Mouse (Mus musculus): ENCODE data around the gene Ehbp1. TPM values are rescaled to one million over a fixed set of nuclear protein-coding genes. Genes with fewer than 3 reads are reported as not detected.
A peak's percentile ranks its signal among the peaks of the same experiment; 100 is the strongest.

The Ehbp1 gene
- total RNA-seq, 2 experiments from 2014 or later, result 2.2 to 6.8 TPM

DNA sequence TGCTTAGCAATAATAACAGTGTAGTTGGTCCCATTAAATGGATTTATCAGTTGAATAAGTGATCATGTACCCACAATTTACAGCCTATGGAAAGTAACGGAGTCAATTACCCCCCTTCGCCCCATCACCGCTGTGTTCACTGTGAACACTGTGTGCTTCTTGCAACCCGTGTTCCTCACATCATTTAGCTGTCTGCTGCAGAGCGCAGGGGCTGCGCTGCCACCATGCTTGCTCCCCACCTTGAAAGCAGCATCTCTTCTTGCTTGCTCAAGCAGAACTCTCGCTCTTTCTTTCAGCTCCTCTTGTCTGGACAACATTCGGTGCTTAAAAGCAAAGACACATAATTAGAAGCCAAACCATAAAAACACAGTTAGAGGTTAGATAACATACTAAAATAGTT, 252.7 kb downstream of the Ehbp1 start:
- no peak for ATAC-seq (replicated peaks; ENCODE audit: poor library complexity)

DNA sequence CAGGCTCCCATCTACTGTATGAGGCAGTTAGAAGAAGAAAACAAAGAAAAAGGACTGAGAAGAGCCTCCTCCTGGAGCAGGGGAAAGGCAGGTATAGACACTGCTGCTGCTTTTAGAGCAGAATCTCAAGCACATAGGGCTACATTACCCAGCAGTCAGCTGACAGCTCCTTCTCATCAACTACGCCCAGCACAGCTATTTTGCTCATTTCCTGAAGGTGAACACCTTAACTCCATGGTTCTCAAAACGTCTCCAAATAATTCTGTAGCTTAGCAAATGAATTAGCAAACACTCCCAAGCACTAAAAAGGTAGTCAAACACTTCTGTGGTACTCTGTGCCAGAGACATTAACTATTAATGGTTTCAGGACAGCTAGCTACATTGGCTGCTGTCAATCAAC, 278.7 kb downstream of the Ehbp1 start:
- no peak for ATAC-seq (replicated peaks; ENCODE audit: poor library complexity)

DNA sequence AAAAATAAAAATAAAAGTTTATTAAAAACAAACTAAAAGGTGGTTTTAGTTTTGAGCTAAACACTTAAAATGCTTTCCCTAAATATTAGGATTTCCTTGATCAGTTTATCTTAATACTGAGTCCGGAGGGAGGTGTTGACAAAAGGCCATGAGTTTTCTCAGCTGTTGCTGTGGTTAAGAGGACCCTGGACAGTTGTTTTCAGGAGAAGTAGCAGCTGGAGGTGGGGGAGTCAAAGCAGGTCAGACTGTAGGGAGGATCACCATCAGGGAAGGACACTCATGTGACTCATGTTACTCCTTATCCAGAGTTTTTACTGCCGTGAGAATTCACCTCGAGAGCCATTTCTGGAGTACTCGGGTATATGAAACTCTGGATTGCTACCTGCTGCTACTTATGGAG, 280.4 kb downstream of the Ehbp1 start:
- ATAC-seq (replicated peaks; ENCODE audit: poor library complexity), result no peak

DNA sequence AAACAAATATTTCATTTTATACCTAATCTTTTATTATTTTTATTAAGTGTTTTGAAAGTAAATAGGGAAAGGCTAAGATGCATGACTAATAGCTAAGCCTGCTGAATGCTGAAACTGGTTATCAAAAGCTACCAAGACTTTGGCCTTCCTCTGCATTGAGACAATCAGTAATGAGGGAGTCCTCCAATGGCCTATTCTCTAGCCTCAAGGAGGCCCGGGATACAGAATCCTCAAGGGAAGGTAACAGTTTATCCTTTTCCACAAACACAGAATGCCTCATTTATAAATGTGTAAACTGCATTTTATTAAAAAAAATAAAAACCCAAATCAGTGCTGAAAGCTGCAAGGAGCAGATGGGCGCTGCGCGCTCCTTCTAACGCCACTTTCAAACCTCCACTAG, 284.6 kb downstream of the Ehbp1 start:
- no peak for ATAC-seq (replicated peaks; ENCODE audit: poor library complexity)

DNA sequence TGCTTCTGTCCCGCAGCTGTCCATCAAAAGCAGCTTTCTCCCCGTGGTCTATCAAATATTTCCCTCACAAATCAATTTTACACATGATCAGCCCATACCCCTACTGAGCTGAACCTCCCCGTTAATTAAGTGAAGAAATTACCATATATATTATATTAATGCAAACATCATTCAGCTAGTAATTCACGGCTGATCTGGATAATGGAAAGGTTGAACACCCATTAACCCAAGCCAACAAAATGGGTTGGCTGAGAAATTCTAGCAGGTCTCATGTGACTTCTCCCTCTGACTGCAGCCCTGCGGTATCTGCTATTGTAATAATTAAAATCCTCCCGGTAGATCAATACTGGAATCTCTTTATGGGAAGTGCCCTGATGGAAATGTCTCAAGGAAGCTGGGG, 286.2 kb downstream of the Ehbp1 start:
- ATAC-seq (replicated peaks; ENCODE audit: poor library complexity), result no peak

DNA sequence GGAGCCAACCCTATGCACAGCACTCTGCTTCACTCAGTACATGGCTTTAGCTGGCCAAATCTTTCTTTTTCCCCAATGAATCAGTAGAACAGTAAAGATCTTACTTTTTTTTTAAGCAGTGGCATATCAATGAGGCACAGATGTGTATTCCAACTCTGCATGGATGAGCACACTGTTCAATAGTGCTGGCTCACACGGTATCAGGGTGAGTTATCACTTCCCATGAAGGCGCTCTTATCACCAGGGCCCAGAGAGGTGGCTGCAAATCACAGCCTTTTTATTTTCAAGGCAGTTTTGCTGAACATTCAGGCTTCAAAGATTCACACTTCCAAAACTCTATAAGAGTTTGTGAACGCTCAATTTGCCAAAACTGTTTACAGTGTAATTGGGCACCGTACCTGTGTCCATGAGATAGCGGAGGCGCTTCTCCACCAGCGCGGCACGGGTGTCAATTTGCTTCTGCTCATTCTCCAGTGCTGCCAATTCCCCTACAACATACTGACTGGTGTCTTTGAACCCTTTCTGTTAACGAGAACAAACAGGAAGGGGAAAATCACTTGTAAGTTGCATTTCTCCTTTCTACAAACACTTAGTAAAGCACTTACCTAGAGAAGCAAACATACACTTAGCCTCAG, 288.9 kb downstream of the Ehbp1 start:
- 0 out of 2 replicates have a peak, but pooled peaks have one; percentile 42 for ATAC-seq (replicated peaks; ENCODE audit: poor library complexity)

DNA sequence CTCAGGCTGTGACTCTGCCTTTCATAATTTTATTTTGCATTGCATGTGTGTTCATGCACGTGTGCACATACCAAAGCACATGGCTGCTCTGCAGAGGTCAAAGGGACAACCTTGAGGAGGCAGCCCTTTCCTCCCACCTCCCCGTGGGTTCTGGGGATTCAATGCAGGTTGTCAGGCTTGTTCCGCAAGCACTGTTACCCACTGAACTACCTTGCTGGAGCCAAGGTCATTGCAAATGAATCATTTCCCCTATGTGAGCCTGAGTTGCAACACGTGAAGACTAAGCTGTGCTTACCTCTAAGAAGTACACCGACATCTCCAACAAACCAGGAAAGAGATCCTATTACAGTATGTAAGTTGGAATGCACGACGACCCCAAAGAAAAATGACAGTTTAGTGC, 291.2 kb downstream of the Ehbp1 start:
- no peak for ATAC-seq (replicated peaks; ENCODE audit: poor library complexity)

DNA sequence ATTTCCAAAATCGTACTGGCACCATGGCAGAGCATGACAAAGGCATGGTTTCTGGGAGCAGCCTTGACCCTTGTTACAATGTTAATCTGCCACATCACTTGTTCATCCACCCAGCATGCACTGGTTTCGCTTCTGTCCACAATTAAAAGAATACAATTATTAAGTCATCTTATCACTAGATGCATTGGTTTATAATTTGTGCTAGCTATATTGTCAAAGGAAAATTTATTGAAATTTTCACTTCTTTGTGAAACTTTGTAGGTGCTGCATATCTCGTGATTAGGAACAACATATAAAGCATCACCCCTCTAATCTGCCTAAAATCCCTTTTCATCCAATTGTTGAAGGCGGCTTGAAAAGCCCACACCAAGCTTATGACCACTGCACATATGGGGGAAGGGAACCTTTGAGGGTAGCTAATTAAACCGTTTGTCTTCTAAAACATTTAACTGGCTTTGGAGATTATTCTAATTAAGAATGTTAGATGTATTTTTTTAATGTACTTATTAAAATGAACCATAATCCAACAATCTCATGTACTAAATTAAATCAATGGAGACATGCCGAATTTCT, 302.2 kb downstream of the Ehbp1 start:
- no peak for ATAC-seq (replicated peaks; ENCODE audit: poor library complexity)

DNA sequence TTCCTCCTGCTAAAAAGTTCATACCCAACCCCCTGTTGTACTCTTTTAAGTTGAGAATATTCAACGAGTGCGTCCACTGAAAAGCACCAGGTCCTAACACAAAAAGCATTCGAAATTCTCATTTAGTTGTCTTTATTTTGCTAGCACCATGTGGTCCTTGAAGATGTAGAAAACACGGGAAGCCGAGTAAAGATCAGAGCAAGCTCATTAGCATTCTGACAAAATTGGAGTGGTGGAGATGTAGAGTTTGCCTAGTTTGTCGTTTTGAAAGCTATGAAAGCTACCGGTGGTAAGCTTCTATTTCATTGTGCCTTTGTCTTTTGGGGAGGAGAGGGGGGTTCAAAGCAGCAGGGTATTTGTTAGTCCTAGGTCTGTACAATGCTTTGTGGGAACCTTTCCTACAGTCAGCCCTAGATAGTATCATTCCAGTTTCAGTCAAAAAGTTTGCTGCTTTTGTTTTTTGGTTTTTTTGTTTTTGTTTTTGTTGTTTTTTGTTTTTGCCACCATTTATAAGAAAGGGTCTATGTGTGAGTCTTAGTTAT, 307.5 kb downstream of the Ehbp1 start:
- no peak for ATAC-seq (replicated peaks; ENCODE audit: poor library complexity)

DNA sequence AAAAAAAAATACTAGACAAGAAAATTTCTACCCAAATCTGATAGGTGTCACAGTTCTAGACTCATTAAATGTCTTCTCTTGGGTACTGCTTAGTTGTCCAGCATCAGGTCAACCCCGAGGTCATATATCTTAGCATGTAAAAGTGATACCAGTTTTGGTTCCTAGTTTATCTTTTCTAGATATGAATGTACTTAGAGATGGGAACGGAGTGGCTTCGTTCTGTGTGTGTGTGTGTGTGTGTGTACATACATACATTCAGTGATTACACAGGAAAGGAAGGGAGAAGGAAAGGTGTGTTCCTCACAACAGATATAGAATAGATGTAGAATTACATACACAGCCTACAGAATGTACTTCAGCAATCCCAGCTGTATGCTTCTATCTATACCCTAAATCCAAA, 308.5 kb downstream of the Ehbp1 start:
- no peak for ATAC-seq (replicated peaks; ENCODE audit: poor library complexity)

DNA sequence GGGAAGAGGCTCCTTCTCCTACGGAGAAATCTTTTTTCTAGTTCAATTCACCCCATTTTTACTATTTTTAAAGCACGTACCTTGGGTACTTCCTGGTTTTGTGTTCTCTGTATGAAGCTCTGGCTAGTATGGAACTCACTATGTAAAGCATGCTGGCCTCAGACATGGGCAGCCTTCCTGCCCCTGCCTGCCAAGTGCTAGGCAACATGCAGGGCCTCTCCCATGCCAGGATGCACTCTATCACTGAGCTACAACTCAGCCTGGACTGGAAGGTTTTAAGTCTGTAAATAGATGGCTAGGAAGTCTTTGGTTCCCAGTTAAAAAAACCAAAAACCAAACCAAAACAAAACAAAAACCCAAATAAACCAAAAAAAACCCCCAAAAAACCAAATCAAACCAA, 321.5 kb downstream of the Ehbp1 start:
- no peak for ATAC-seq (replicated peaks; ENCODE audit: poor library complexity)

DNA sequence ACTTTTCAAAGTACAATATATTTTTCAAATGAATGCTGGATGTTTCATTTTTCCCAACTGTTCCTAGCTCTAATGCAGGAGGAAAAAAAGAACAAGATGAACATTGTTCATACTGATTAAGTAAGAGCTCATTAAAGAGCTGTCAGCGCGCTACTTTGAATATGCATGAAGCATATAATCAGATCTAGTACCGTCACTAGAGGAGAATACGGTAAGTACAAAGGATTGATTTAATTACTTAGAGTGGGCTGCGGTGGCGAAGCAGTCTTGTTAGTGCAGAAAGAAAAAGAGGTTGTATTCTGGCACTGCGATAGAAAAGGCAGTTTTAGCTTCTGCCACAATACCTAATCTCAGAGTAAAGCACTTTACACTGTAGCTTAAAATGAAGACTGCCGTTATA, 324.6 kb downstream of the Ehbp1 start:
- ATAC-seq (replicated peaks; ENCODE audit: poor library complexity), result no peak

DNA sequence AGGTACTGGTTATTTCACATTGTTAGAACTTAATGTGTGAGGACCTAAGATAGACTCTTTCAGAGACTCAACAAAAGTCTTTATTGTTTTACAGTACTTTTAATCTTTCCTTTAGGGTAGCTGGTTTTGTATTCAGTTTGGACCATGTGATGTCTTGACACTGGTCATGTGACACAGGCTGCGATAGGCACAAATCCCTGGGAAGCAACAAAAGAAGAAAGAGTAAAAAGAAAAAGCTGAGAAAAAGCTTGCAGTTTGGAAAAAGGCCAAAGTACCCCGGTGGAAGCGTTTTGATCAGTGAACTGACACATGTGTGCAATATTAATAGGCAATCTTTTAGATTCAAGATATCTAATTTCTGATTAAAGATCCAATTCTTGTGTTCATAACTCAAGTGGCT, 325.8 kb downstream of the Ehbp1 start:
- ATAC-seq (replicated peaks; ENCODE audit: poor library complexity), result no peak

DNA sequence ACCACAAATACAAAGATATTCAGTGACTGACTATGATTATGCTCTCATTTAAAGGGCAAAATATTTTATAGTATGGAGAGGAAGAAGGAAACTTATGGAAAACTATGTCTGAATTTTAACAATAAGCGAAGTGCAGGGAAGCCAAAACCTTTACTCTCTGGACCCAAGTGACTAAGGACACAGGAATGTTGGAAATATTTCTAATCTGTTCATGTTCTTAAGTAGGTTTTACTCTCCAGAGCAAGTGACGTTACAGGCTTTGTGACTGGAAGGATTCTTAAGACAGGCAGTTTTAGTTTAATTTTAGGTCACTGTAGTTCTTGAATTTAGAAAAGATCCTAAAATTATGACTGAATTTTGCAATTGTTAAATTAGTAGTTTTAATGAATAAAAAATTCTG, 333.3 kb downstream of the Ehbp1 start:
- no peak for ATAC-seq (replicated peaks; ENCODE audit: poor library complexity)

DNA sequence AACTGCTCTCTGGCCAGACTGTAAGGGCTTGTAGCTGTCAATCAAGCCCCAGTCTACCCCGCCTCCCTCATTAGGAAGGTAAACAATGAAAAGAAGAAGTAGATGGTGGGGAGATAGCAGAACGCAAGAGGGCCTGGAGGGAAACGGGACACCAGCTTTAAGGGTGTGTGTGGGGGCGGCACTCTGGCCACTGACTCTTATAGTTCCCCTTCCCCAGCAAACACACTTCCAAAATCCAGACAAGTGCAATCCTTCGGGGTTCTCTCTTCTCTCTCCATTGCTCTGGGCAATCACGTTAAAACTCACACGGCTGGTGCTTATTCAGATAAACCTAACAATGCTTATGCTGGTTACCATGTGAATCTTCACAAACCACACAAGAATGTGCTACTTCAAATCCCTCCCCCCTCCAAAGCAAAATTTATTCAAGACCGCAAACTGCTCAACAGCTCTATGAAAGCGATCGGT, 333.9 kb downstream of the Ehbp1 start:
- peak; percentile 92 for ATAC-seq (replicated peaks; ENCODE audit: poor library complexity)

DNA sequence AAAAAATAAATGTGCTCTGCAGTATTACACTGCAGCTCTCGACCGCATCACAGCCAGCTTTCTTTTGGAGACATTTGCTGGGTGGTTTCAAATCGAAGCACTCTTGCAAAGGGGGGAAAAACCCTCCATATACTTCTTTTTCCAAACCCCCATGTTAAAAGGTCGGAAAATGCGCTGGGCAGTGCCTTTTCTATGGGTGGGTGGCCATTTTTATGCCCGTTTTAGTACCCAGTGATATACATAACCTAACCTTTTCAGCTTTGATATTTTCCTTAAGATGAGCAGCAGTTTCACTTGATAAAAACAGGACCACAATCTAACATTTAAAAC, 334.3 kb downstream of the Ehbp1 start:
- ATAC-seq (replicated peaks; ENCODE audit: poor library complexity), result no peak

DNA sequence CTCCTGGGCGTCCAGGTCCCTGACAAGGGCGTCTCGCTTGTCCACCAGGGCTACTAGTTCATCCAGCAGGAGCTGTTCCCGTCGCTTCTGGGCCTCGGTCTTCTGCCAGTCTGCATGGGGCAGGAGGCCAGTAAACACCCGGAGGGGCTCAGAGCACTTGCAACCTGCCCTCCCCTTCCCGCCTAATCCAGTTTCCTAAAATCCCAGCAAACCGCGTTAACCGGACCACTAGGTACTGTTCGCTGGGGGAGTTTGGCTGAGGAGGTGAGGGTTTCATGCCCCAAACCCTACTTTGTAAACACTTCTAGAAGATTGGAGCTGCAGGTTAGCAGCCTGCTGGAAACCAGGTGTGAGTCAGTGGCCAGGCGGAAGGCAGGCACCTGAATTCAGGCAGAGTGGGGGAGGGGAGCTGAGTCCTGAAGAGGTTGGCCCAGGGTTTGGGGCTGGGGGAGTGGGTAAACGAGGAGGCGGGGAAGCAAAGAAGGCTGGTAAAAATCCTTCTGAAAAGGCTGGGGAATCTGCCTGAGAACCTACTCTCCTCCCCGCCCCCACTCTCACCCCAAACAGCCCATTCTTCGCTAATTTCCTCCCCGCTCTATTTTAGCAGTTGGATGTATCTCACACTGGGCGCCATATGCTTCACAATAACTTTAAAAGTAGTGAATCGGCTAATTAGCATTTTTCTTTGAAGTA, 334.9 kb downstream of the Ehbp1 start:
- ATAC-seq (replicated peaks; ENCODE audit: poor library complexity), result no peak

DNA sequence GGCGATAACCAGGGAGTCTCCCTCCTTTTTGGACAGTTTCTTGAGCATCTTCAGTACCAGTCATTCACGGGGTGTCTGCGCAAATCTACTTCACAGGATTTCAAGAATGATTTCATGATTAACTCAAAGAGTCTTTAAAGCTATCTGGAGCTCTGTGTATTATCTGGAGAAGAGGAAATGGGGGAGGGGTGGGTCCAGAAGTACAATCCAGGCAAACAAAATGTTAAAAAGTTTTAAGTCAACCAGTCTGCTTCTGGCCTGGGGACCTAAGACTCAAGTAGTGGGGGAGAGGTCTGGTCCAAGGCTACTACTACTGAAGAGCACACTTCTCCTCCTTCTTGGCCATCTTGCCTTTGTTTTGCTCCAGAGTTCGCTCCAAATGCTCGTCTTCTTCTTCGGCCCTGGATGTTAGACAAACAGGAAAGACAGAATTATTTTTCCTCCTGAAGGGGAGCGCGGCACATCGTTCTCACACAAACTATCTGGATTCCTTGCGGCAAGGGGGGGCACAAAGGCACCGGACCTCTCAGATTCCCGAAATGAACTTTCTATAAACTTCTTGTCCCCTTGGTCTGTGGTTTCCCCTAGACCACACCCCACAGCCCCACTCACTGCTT, 335.5 kb downstream of the Ehbp1 start:
- no peak for ATAC-seq (replicated peaks; ENCODE audit: poor library complexity)

DNA sequence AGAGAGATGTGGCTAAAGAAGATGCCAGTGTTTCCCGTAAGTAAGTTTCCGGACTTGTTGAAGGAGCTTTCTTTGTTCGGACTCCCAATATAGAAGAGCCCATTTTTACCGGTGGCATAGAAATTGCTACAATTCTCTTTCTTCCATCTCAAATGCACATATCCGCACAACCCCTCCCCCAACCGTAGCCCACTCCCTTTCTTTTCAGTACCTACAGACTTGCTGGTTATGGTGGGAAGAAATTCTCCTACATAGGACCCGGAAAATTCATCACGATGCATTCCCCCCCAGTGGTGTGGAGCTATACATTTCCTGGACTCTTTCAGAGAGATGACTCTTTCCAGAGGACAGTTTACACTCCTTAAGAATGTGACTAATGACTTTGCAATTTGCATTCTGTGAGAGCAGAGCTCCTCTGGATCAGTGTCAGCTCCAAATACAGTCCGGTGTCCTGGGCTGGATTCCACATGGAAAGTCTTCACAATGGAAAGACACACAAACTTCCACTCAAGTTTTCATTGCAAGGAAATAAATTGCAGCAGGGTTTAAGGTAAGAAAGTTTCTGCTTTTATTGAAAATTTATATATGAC, 336.7 kb downstream of the Ehbp1 start:
- no peak for ATAC-seq (replicated peaks; ENCODE audit: poor library complexity)

DNA sequence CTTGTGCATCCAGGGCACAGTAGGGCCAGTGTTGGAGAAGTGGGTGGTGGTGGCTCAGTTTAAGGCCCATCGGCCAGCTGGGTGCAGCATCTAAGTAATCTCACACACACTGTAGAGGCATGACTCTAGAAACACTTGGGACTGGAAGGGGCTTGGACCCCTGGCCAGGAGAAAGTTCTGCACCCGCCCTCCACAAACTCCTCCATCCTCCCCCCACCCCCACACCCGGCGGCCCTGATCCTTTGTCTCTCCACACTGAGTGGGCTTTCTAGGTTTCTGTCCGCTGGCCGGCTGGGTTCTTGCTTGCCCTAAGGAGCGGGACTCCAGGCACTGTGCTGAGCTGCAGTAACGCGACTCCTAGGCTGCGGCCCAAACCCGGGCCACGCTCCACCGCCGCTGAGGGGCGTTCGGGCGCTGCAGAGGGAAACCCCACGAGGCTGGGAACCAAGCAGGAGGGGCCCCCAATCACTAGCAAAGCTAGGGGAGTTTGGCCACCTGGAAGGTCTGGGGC, 337.7 kb downstream of the Ehbp1 start:
- ATAC-seq (replicated peaks; ENCODE audit: poor library complexity), result no peak

DNA sequence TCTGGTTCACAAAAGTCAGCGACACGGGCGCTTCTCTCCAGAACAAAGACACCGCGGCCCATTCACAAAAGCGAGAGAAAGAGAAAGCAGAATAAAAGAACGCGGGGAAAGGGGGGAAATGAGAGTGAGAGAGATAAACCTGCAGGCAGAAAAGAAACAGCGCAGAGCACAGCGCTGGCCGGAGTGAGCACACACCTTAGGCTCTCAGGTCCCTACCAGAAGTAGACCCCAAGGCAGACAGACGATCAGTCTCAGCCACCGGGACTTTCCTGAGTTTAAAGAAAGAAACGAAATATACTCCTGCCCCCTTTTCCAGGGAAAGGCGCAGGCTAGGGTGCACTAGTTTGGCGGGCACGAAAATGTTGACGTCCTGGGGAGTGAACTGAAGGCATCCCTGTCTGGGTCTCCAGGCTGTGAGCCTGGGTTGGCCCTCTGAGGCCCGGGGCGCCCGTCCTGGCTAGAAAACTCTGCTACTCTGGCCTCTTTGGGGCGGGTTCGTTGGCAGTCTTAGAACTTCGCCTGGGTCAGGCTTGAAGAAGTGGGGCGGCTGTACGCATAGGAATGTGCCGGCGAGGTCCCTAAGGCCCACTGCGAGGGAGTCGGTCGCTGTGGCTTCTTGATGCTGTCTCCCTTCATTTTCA, 338.6 kb downstream of the Ehbp1 start:
- ATAC-seq (replicated peaks; ENCODE audit: poor library complexity), result no peak

All from megakaryocyte progenitor cell, adult 5-6 weeks (primary cell).